Mouse (Mus musculus) lung, adult 2 months (tissue): ENCODE measurements around the gene Slc2a1.

Experiments
- CTCF ChIP-seq: fragments of 200-500 bp; IDR thresholded peaks from 2 replicates; pipeline ENCODE4 v1.5.1; 2011; ENCODE audit warnings: mild to moderate bottlenecking, low read length, control low read depth; ENCODE audit not compliant: insufficient read depth
- POLR2A ChIP-seq: fragments of 200-500 bp; IDR thresholded peaks from 2 replicates; pipeline ENCODE4 v1.6.1; 2011; ENCODE audit warnings: low read depth, mild to moderate bottlenecking, control low read depth, low read length, borderline replicate concordance; ENCODE audit errors: extremely low read depth

DNA sequence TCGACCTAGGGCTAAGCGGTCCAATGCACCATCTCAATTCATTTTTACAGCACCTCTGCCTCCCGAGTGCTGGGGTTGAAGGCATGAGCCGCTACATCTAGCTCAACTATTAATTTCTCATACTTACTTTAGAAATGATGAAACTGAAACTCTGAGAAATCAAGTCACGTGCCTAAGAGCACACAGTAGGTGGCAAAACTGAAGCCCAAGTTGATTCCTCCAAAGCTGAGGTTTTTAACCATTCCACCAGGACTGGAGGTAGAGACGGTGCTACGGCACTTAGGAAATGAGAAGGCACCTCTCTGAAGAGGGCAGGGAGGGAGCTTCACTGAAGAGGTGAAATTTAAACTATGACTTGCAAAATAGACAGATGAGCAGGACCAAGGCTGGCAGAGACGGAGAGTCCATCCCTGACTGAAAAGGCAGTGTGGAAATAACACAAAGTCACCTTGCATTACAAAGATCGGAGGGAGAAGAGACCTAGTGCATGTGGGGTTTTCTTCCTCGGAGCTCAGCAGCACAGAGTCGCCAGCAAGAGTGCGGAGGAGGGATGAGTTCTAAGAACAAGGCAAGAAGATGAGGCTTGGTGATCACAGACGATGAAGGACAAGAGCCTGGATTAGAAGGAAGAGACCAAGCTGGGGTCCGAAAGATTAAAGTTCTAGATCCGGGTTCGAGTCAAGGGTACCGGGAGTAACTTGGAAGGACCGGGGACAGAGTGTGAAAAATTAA lies 64.6 kb downstream of the Slc2a1 start:
- TF ChIP-seq CTCF (no peak), POLR2A (no peak)
